Mouse (Mus musculus) embryonic stem cell, embryonic (primary cell): ENCODE measurements at regions not wholly inside any gene's neighbourhood (a gene's known extent, or its start where the extent isn't known, plus 50 kb on each side); places are given as distances from the start of the nearest gene placed in this dataset.

Experiments used
- CTCF ChIA-PET, 4 experiments: fragments of 300-600 bp in 2 of 4; fragments of 350-600 bp in 2 of 4; sonication (Branson Sonifier 250); formaldehyde crosslinking; loops; one replicate each; lab custom pipeline; 2022; ENCODE audit warnings: inconsistent platforms in 2 of 4; lab: Charles Lee
- POLR2A ChIA-PET, 4 experiments: fragments of 300-600 bp in 2 of 4; fragments of 350-600 bp in 2 of 4; sonication (Branson Sonifier 250); formaldehyde crosslinking; loops; one replicate each; lab custom pipeline; 2022; ENCODE audit warnings: antibody characterized with exemption in 4 of 4, inconsistent platforms in 1 of 4; lab: Charles Lee

GRCm38 (mm10) chr1:148689618-148690017 lies 1271.5 kb downstream of the Pla2g4a start:
- CTCF ChIA-PET = no interaction called here
- POLR2A ChIA-PET = no interaction called here

- ChIA-PET POLR2A (interaction anchor here in 1 of 4 experiments (0.6 kb wide), 1 partner anchor 18 kb away, joined by 7 read pairs; no protein-coding TSS in a partner anchor), CTCF (no interaction called here)
Observed at GRCm38 (mm10) chr1:148675516-148675915, 1285.6 kb downstream of the Pla2g4a start.

- ChIA-PET CTCF (no interaction called here), POLR2A (no interaction called here)
Observed at GRCm38 (mm10) chr1:148664409-148664808, 1296.7 kb downstream of the Pla2g4a start.

GRCm38 (mm10) chr1:148656990-148657389 lies 1304.1 kb downstream of the Pla2g4a start:
- POLR2A ChIA-PET = interaction anchor here in 1 of 4 experiments (0.7 kb wide), 1 partner anchor 18 kb away, joined by 7 read pairs; no protein-coding TSS in a partner anchor
- CTCF ChIA-PET = no interaction called here
